Mouse (Mus musculus) spleen, adult 12 weeks (tissue): ENCODE measurements around the gene Chst14.

Source experiments
- DNase-seq: peaks from one replicate; pipeline ENCODE4 v3.0.0; 2022; ENCODE audit warnings: low spot score

The Chst14 gene

GRCm38 (mm10) chr2:118926361-118926997 lies at the start of gene Chst14:
Gene Chst14 (plus strand): TSS chr2:118926496.
- DNase-seq, result peak; percentile 65

GRCm38 (mm10) chr2:118881019-118881418 lies 45.3 kb upstream of the Chst14 start:
- DNase-seq, result no peak

GRCm38 (mm10) chr2:118881956-118882355 lies 44.3 kb upstream of the Chst14 start:
- DNase-seq, result no peak

- peak; percentile 80 for DNase-seq
These were observed 43.2 kb upstream of the Chst14 start for GRCm38 (mm10) chr2:118882840-118883679.

GRCm38 (mm10) chr2:118887440-118887839 lies 38.9 kb upstream of the Chst14 start:
- no peak for DNase-seq

- peak; percentile 46 for DNase-seq
These were observed 38.3 kb upstream of the Chst14 start for GRCm38 (mm10) chr2:118887845-118888548.

GRCm38 (mm10) chr2:118891173-118891572 lies 35.1 kb upstream of the Chst14 start:
- no peak for DNase-seq

- no peak for DNase-seq
These were observed 30.0 kb upstream of the Chst14 start for GRCm38 (mm10) chr2:118895990-118896913.

- no peak for DNase-seq
These were observed 29.4 kb upstream of the Chst14 start for GRCm38 (mm10) chr2:118896914-118897291.

GRCm38 (mm10) chr2:118897392-118897791 lies 28.9 kb upstream of the Chst14 start:
- no peak for DNase-seq

- no peak for DNase-seq
These were observed 28.5 kb upstream of the Chst14 start for GRCm38 (mm10) chr2:118897808-118898207.

- DNase-seq, result no peak
These were observed 27.5 kb upstream of the Chst14 start for GRCm38 (mm10) chr2:118898771-118899170.

GRCm38 (mm10) chr2:118899306-118899705 lies 27.0 kb upstream of the Chst14 start:
- DNase-seq, result no peak

GRCm38 (mm10) chr2:118899981-118900825 lies 26.1 kb upstream of the Chst14 start, which contains the start of gene Bahd1:
Gene Bahd1 (plus strand): TSS chr2:118900377.
- no peak for DNase-seq

GRCm38 (mm10) chr2:118900826-118901140 lies 25.5 kb upstream of the Chst14 start:
- DNase-seq, result no peak

GRCm38 (mm10) chr2:118901175-118902031 lies 24.9 kb upstream of the Chst14 start:
- peak; percentile 91 for DNase-seq

GRCm38 (mm10) chr2:118902051-118903025 lies 24.0 kb upstream of the Chst14 start:
- peak; percentile 35 for DNase-seq

- no peak for DNase-seq
These were observed 23.0 kb upstream of the Chst14 start for GRCm38 (mm10) chr2:118903333-118903741.
